Mouse (Mus musculus) cortical plate, adult 2 months (tissue): ENCODE results near the gene Rhpn2. TPM values are rescaled to one million over a fixed set of nuclear protein-coding genes. Genes with fewer than 3 reads are reported as not detected.

Source experiments
- H3K27ac ChIP-seq: fragments of 200-500 bp; 2 replicates; pipeline ENCODE4 v1.5.1; 2012; ENCODE audit warnings: low read length, control low read depth, inconsistent platforms; ENCODE audit not compliant: insufficient read depth
- H3K4me1 ChIP-seq: fragments of 200-500 bp; 2 replicates; pipeline ENCODE4 v1.6.1; 2011; ENCODE audit warnings: low read length; ENCODE audit not compliant: control insufficient read depth, insufficient read depth
- H3K4me3 ChIP-seq: fragments of 200-500 bp; 2 replicates; pipeline ENCODE4 v1.5.1; 2011; ENCODE audit warnings: mild to moderate bottlenecking, low read length, control low read depth; ENCODE audit not compliant: insufficient read depth
- CTCF ChIP-seq: fragments of 200-500 bp; IDR thresholded peaks from 2 replicates; pipeline ENCODE4 v1.5.1; 2011; ENCODE audit warnings: mild to moderate bottlenecking, control low read depth, low read length; ENCODE audit not compliant: insufficient read depth; ENCODE audit errors: extremely low read depth
- POLR2A ChIP-seq: fragments of 200-500 bp; IDR thresholded peaks from 2 replicates; pipeline ENCODE4 v1.6.1; 2011; ENCODE audit warnings: mild to moderate bottlenecking, low read length, control low read depth; ENCODE audit not compliant: insufficient read depth; ENCODE audit errors: extremely low read depth
- polyA plus RNA-seq: library from polyadenylated mRNA; depleted of rRNA; stranded (reverse); fragments of >200 nt; gene quantifications from 2 replicates; pipeline ENCODE4 v1.2.3, GENCODE M21; 2012

Rhpn2 gene
- polyA plus RNA-seq, 1 experiment: 5.8 TPM

DNA sequence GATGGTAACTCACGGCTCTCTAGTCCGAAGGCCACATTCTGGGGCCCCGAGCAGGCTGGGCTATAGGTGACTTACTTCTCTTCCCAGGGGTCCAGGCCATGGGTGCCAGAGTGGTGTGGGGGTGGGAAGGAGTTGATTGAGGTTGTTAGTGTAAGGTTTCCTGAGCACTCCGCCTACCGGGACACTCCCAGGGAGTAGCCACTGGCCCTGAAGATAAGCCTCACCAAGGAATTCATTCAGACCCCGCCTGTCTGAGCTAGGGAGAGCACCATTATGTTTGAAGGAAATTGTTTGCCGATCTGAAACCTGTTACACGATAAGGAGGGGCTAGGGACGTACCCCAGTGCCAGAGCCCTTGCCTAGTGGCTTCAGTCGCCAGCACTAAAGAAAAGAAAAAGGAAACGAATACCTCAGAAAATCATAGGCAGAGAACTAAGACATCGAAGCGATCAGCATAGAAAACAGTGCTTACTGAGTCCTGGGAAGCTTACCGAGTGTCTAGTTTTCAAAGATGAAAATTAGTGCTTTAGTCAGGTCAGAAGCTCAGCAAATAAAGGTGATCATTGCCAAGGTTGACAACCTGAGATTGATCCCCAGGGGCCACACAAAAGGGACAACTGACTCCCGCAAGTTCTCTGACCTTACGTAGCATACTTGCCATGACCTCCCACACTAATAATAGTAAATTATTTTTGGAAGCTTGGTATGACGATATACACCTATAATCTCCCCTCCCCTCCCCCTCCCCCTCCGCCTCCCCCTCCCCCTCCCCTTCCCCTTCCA, 14.1 kb downstream of the Rhpn2 start:
- H3K4me1 ChIP-seq: no peaks in the 10 kb centered on the region
- no peak overlapping the region for H3K4me3 ChIP-seq
- no peak for TF ChIP-seq POLR2A
- no peak overlapping the region for H3K27ac ChIP-seq

DNA sequence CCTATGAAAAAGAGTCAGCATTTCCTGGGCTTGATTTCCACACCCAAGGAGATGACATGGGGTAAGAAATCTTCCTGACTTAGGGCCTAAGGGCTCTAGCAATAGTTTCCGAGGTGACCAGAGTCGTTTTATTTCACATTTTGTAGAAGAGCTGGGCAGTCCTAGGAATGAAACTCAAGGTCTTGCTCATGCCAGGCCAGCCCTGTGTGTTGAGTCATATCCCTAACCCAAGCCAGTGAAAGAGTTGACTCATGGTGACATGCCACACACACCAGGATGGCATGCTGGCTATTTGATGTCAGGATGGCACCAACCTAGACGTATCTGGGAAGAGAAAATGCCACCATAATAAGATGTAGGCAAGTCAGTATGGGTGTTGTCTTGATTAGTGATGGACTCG, 15.1 kb downstream of the Rhpn2 start:
- no peak overlapping the region for H3K4me3 ChIP-seq
- no peak for TF ChIP-seq CTCF
- no peak overlapping the region for H3K27ac ChIP-seq
- no peaks in the 10 kb centered on the region for H3K4me1 ChIP-seq

DNA sequence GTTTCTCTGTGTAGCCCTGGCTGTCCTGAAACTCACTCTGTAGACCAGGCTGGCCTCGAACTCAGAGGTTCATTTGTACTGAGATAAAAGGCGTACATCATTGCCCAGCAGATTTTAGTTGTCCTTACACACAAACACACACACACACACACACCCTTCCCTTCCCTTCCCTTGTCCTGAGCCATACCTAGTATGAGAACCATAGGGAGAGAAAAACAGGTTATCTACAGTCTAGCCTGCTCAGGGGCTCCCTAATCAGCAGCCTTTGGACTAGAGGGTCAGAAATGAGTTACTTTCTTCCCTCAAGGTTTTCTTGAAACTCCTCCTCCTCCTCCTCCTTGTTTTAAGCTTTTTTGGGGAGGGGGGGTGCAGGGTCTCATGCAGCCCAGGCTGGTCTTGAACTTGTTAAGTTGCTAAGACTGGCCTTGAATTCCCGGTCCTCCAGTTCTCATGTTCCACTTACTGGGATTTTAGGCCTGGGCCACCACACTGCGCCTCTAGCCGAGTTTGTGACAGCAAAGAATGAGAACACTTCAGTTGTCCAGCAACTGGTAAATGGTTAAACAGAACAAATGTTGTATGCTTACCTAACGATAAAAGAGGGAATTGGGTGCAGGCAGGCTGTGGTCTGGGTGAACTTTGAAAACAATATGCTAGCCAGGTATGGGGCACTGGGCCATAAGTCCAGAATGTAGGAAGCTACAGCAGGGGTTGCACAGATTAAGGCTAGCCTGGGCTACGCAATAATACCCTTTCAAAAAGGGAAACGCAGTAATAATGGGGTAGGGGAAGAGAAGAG, 16.1 kb downstream of the Rhpn2 start:
- Histone ChIP-seq H3K4me3 (no peak overlapping the region), H3K4me1 (no peaks in the 10 kb centered on the region), H3K27ac (no peak overlapping the region)
- TF ChIP-seq POLR2A (no peak), CTCF (no peak)

DNA sequence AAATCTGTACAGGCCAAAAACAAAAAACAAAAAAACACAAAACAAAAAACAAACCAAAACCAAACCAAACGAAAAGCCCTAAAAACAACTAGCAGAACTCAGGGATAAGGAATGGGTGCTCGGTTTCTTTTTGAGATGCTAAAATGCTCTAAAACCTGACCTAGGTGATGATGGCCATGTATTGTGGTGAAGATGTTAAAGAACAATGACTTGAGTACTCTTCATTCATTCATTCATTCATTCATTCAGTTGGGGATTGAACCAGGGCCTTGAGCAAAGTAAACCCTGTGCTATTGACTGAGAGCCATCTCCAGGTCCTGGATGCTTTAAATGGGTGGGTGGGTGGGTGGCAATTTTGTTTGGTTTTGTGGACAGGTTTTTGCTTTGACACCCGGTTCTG, 17.2 kb downstream of the Rhpn2 start:
- no peak for TF ChIP-seq CTCF
- no peak for TF ChIP-seq POLR2A
- Histone ChIP-seq H3K4me1 (no peaks in the 10 kb centered on the region), H3K4me3 (no peak overlapping the region), H3K27ac (no peak overlapping the region)

DNA sequence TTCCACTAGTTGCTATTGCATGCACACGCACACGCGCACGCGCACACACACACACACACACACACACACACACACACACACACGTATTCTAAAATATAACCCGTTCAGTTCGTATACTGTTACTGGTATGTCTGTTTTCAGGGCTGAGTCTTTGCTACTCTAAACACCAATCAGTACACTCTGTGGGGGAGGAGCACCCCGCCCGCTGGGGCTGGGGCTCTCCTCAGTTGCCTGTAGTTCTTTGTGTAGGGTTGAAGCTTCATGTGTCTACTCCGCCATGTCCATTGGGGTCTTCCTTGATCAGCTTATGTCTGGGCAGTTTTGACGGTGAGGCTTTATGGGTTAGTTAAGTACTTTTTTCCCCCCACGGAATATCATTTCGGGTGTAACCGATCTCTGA, 19.3 kb downstream of the Rhpn2 start:
- no peaks in the 10 kb centered on the region for H3K4me1 ChIP-seq
- TF ChIP-seq POLR2A (no peak), CTCF (no peak)
- H3K4me3 ChIP-seq: no peak overlapping the region
- H3K27ac ChIP-seq: no peak overlapping the region

DNA sequence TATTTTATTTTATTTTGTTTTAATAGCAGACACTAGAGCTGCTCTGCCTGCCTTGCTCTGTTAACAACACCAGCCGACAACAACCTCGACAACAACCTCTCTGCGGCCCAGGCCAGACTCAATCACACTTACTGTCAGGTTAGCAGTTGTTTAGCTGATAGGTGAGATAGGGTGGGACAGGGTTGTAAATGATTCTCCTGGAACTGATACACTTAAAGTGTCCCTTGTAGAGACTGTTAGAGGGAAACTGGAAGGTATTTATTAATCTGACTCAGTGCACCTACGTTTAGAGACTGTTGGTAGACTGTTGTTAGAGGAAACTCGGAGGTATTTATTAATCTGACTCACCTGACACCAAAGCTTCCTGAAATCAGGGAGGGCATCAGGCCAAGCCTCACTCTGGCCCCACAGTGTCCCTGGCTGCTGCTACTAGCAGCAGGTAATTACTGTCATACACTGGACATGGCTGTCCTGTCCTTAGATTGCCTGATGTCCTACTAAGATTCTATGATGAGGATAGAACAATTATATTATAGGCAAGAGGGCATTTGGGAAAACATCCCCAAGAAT, 21.4 kb downstream of the Rhpn2 start:
- TF ChIP-seq CTCF: no peak
- TF ChIP-seq POLR2A: no peak
- H3K27ac ChIP-seq: no peak overlapping the region
- H3K4me1 ChIP-seq: no peaks in the 10 kb centered on the region
- H3K4me3 ChIP-seq: no peak overlapping the region

DNA sequence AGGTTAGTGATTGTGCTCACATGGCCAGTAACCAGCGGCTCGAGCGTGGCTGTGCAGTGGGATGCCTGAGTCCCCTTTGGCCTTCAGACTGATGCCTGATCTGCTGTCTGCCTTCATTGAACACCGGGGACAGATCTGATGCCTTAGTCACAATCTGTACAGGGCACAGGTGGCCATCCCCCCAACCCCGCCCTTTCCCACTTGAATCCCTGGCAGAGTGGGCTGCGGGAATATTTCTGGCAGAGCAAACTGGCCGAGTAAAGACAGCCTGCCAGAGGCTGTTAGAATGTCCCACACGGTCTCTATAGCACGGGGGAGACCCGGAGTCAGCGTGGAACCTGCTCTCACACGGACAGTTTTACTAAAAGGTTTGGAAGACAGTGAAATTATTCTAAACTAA, 23.7 kb downstream of the Rhpn2 start:
- Histone ChIP-seq H3K4me3 (no peak overlapping the region), H3K4me1 (no peaks in the 10 kb centered on the region), H3K27ac (no peak overlapping the region)
- TF ChIP-seq CTCF: no peak
- TF ChIP-seq POLR2A: no peak

DNA sequence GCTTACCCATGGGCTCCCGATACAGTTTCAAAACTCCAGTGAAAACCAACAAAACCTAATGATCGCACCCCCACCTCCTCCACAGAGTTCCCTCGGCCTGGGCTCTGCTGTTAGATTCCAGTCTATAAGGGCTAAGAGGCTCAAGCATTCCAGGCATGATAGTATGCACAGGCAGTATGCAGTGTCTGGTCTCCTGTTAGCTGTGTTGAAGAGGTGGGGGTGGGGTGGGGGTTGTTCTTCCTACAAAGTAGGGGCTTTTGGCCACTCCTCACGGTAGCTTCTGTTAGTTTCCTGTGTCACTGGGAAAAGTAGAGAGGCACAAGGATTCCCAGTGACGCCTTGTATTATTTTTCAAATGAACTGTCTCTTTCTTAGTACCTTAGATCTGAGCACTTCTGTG, 28.3 kb downstream of the Rhpn2 start:
- Histone ChIP-seq H3K27ac (no peak overlapping the region), H3K4me1 (no peaks in the 10 kb centered on the region), H3K4me3 (no peak overlapping the region)
- TF ChIP-seq POLR2A (no peak), CTCF (no peak)

DNA sequence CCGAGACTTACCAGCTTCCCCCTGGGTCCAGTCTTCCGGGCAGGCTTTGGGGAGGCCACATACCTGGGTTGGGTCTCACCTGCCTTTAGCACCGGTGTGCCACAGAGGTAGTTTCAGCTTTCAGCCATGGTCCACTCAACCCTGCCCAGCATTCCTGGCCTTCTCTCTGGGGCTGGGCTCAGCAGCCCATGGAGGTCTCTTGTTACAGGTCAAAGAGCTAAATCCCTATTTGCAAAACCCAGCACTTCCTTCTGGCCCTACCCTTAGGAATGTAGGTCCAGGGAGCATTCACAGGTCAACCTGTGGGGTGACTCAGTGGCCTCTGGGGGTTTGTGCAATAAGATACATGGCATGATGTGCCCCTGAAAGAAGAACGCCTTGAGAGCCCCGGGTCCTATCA, 28.9 kb downstream of the Rhpn2 start:
- H3K27ac ChIP-seq: no peak overlapping the region
- H3K4me1 ChIP-seq: no peaks in the 10 kb centered on the region
- no peak overlapping the region for H3K4me3 ChIP-seq
- TF ChIP-seq POLR2A (no peak), CTCF (no peak)

DNA sequence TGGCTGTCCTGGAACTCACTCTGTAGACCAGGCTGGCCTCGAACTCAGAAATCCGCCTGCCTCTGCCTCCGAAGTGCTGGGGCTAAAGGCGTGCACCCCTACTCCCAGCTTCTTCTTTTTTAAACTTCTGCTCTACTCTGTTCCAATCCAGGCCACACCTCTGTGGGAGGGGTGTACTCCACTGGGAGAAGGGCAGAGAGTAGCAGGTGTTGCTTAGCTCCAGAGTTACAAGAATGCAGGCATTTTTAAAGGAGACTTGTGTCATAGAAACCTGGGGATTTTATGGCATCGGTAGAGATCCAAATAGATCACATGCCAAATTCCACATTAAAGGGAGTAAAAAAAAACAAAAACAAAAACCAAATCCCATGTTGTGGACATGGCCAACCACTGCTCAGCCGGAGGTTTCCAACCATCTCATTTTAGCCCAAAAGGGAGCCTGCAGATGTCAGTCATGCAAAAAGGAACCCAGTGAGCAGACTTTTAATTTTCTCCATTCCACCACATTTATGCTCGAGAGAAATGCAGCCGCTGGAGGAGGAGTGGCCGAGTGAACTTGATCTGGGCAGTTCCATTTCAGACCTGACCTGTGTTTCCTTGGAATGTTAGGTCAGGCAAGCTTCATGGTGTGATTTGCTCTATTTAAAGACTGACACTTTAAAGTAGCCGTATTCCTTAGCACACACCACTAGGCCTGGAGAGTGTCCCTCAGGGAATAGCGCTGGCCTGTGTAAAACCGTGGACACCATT, 31.4 kb downstream of the Rhpn2 start:
- no peak overlapping the region for H3K4me3 ChIP-seq
- no peak overlapping the region for H3K27ac ChIP-seq
- no peaks in the 10 kb centered on the region for H3K4me1 ChIP-seq
- no peak for TF ChIP-seq CTCF
- no peak for TF ChIP-seq POLR2A
